Mouse (Mus musculus): ENCODE data around the gene Arhgap11a.

GRCm38 (mm10) chr2:113787882-113788281, 60.6 kb downstream of the Arhgap11a start:
- no peak for TF ChIP-seq POLR2A (IDR thresholded peaks at IDR 0.05; ENCODE audit: extremely low read depth, insufficient read depth, low read length)
- no peak for TF ChIP-seq CTCF (IDR thresholded peaks at IDR 0.05; ENCODE audit: extremely low read depth, insufficient read depth, low read length)
